Mouse (Mus musculus): ENCODE results near the gene Prlhr. TPM values are rescaled to one million over a fixed set of nuclear protein-coding genes. Genes with fewer than 3 reads are reported as not detected.
A peak's percentile ranks its signal among the peaks of the same experiment; 100 is the strongest.

Gene Prlhr
- 1.1 TPM in 1 of 2 replicates, not detected in the other for polyA plus RNA-seq (2012; ENCODE audit: insufficient read depth, low replicate concordance)

- H3K36me3 ChIP-seq (replicated peaks; ENCODE audit: low read length) = no peaks in the 10 kb centered on the region
- peaks cover 7% of the 10 kb centered on the region; the same call in 1 of the 2 replicates for H3K9me3 ChIP-seq
- TF ChIP-seq FLI1 (IDR thresholded peaks at IDR 0.05; ENCODE audit: low read length) = no peak
- no peak for TF ChIP-seq GATA1 (IDR thresholded peaks at IDR 0.05; ENCODE audit: borderline replicate concordance, low read length)
- H3K27me3 ChIP-seq (replicated peaks) = peaks cover 32% of the 10 kb centered on the region
- peak within 1 kb of the TSS; percentile 87 for H3K4me3 ChIP-seq (replicated peaks)
- H3K4me1 ChIP-seq = peaks cover 11% of the 10 kb centered on the region
Observed at GRCm38 (mm10) chr19:60468254-60468762, at the start of gene Prlhr. Gene Prlhr (minus strand): TSS chr19:60468304.

DNA sequence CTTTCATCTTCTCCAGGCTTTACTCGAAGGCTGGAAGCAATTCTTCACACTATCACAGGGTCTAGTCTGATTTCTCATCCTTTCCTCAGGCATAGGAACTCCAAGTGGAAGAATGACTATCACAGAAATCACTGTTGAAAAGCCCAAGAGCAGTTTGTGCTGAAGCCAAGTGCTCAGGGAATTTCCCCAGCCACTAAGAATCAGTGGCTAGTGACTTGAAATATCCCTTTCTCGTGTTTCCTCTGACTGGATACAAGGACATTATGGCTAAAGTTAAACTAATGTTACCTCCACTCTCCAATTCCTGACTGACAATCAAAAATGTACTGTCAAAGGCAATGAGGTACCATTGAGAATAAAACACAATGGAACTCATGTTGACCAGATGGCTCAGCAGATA, 47.0 kb upstream of the Prlhr start:
- Histone ChIP-seq H3K4me3 (replicated peaks) (no peak overlapping the region), H3K4me1 (no peaks in the 10 kb centered on the region), H3K36me3 (replicated peaks; ENCODE audit: low read length) (no peaks in the 10 kb centered on the region), H3K9me3 (no peaks in the 10 kb centered on the region), H3K27me3 (replicated peaks) (peaks cover 2% of the 10 kb centered on the region)
- TF ChIP-seq FLI1 (IDR thresholded peaks at IDR 0.05; ENCODE audit: low read length) (no peak), GATA1 (IDR thresholded peaks at IDR 0.05; ENCODE audit: borderline replicate concordance, low read length) (no peak)

- Histone ChIP-seq H3K4me1 (no peaks in the 10 kb centered on the region), H3K4me3 (replicated peaks) (no peak overlapping the region), H3K27me3 (replicated peaks) (peaks cover 2% of the 10 kb centered on the region), H3K9me3 (no peaks in the 10 kb centered on the region), H3K36me3 (replicated peaks; ENCODE audit: low read length) (no peaks in the 10 kb centered on the region)
- TF ChIP-seq FLI1 (IDR thresholded peaks at IDR 0.05; ENCODE audit: low read length) (no peak), GATA1 (IDR thresholded peaks at IDR 0.05; ENCODE audit: borderline replicate concordance, low read length) (no peak)
Observed at GRCm38 (mm10) chr19:60513431-60513830, 45.3 kb upstream of the Prlhr start.

DNA sequence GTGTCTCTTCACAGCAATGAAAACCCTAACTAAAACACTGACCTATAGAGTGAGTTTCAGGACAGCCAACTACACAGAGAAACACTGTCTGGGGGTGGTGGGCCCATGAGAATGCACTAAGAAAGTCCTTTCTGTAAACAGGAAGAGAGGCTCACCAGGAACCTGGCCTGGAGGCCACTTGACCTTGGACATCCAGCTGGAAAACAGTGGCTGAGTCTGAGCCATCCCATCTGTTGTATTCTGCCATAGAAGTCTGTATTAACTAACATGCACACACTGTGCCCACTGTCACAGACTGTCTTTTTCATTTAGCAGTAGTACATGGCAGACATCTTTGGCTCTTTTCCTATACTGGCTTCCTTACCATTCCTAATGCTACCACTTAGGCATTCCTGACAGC, 32.1 kb upstream of the Prlhr start:
- no peaks in the 10 kb centered on the region for H3K27me3 ChIP-seq (replicated peaks)

GRCm38 (mm10) chr19:60497171-60497570, 29.1 kb upstream of the Prlhr start:
- H3K4me3 ChIP-seq (replicated peaks) = no peak overlapping the region
- no peaks in the 10 kb centered on the region for H3K9me3 ChIP-seq
- TF ChIP-seq GATA1 (IDR thresholded peaks at IDR 0.05; ENCODE audit: borderline replicate concordance, low read length) = no peak
- no peak for TF ChIP-seq FLI1 (IDR thresholded peaks at IDR 0.05; ENCODE audit: low read length)
- H3K27me3 ChIP-seq (replicated peaks) = no peaks in the 10 kb centered on the region
- no peaks in the 10 kb centered on the region for H3K36me3 ChIP-seq (replicated peaks; ENCODE audit: low read length)
- no peaks in the 10 kb centered on the region for H3K4me1 ChIP-seq

More for the DNA sequence above, 32.1 kb upstream of the Prlhr start:
- TF ChIP-seq FLI1 (IDR thresholded peaks at IDR 0.05; ENCODE audit: low read length) (no peak), GATA1 (IDR thresholded peaks at IDR 0.05; ENCODE audit: borderline replicate concordance, low read length) (no peak)
- H3K4me3 ChIP-seq (replicated peaks) = no peak overlapping the region
- no peaks in the 10 kb centered on the region for H3K9me3 ChIP-seq
- H3K36me3 ChIP-seq (replicated peaks; ENCODE audit: low read length) = no peaks in the 10 kb centered on the region
- no peaks in the 10 kb centered on the region for H3K4me1 ChIP-seq

GRCm38 (mm10) chr19:60495772-60496171, 27.7 kb upstream of the Prlhr start:
- H3K9me3 ChIP-seq = no peaks in the 10 kb centered on the region
- no peak for TF ChIP-seq GATA1 (IDR thresholded peaks at IDR 0.05; ENCODE audit: borderline replicate concordance, low read length)
- TF ChIP-seq FLI1 (IDR thresholded peaks at IDR 0.05; ENCODE audit: low read length) = no peak
- no peaks in the 10 kb centered on the region for H3K4me1 ChIP-seq
- H3K4me3 ChIP-seq (replicated peaks) = no peak overlapping the region
- no peaks in the 10 kb centered on the region for H3K27me3 ChIP-seq (replicated peaks)
- H3K36me3 ChIP-seq (replicated peaks; ENCODE audit: low read length) = no peaks in the 10 kb centered on the region

GRCm38 (mm10) chr19:60489566-60489965, 21.5 kb upstream of the Prlhr start:
- Histone ChIP-seq H3K36me3 (replicated peaks; ENCODE audit: low read length) (no peaks in the 10 kb centered on the region), H3K9me3 (no peaks in the 10 kb centered on the region), H3K27me3 (replicated peaks) (no peaks in the 10 kb centered on the region), H3K4me3 (replicated peaks) (no peak overlapping the region), H3K4me1 (no peaks in the 10 kb centered on the region)
- TF ChIP-seq GATA1 (IDR thresholded peaks at IDR 0.05; ENCODE audit: borderline replicate concordance, low read length) (no peak), FLI1 (IDR thresholded peaks at IDR 0.05; ENCODE audit: low read length) (no peak)

DNA sequence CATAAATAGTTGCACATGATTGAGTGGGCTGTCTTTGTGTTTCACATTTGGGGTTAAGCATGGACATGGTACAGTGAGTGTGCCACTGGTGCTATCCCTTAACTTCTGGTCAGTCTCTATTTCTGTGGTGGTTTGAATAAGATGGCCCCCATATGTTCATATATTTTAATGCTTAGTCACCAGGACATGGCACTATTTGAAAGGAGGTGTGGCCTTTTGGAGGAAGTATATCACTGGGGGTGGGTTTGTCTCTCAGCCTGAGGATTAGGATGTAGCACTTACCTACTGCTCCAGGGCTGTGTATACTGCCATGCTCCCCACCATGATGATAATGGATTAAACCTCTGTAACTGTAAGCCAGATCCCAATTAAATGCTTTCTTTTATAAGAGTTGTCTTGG, 17.2 kb upstream of the Prlhr start:
- no peaks in the 10 kb centered on the region for H3K27me3 ChIP-seq (replicated peaks)
- no peaks in the 10 kb centered on the region for H3K36me3 ChIP-seq (replicated peaks; ENCODE audit: low read length)
- H3K9me3 ChIP-seq = no peaks in the 10 kb centered on the region
- TF ChIP-seq GATA1 (IDR thresholded peaks at IDR 0.05; ENCODE audit: borderline replicate concordance, low read length) (no peak), FLI1 (IDR thresholded peaks at IDR 0.05; ENCODE audit: low read length) (no peak)
- H3K4me3 ChIP-seq (replicated peaks) = no peak overlapping the region
- no peaks in the 10 kb centered on the region for H3K4me1 ChIP-seq

- no peaks in the 10 kb centered on the region for H3K9me3 ChIP-seq
- no peak for TF ChIP-seq FLI1 (IDR thresholded peaks at IDR 0.05; ENCODE audit: low read length)
- TF ChIP-seq GATA1 (IDR thresholded peaks at IDR 0.05; ENCODE audit: borderline replicate concordance, low read length) = no peak
- no peaks in the 10 kb centered on the region for H3K27me3 ChIP-seq (replicated peaks)
- H3K36me3 ChIP-seq (replicated peaks; ENCODE audit: low read length) = no peaks in the 10 kb centered on the region
- no peaks in the 10 kb centered on the region for H3K4me1 ChIP-seq
- no peak overlapping the region for H3K4me3 ChIP-seq (replicated peaks)
Observed at GRCm38 (mm10) chr19:60478859-60479258, 10.8 kb upstream of the Prlhr start.

DNA sequence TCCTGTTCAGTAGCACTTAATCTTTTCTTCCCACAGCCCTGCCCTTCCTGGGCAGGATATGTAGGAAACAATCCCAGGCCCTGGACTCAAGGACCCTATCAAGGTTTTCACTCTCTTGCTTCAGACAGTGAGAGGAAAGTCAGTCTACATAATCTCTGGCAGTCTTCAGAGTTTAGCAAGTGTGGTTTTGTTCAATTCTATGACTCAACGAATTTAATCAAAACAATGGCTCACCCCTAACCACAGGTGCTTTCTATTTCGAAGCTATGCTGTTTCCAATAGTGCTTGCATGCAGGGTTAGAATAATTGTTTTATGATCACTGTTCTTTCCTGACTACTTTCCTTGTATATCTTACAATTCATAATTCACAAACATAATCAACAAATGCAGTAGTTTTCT, 9.7 kb upstream of the Prlhr start:
- Histone ChIP-seq H3K4me3 (replicated peaks) (no peak overlapping the region), H3K27me3 (replicated peaks) (no peaks in the 10 kb centered on the region), H3K4me1 (no peaks in the 10 kb centered on the region), H3K9me3 (no peaks in the 10 kb centered on the region), H3K36me3 (replicated peaks; ENCODE audit: low read length) (no peaks in the 10 kb centered on the region)
- TF ChIP-seq GATA1 (IDR thresholded peaks at IDR 0.05; ENCODE audit: borderline replicate concordance, low read length) = no peak
- no peak for TF ChIP-seq FLI1 (IDR thresholded peaks at IDR 0.05; ENCODE audit: low read length)

DNA sequence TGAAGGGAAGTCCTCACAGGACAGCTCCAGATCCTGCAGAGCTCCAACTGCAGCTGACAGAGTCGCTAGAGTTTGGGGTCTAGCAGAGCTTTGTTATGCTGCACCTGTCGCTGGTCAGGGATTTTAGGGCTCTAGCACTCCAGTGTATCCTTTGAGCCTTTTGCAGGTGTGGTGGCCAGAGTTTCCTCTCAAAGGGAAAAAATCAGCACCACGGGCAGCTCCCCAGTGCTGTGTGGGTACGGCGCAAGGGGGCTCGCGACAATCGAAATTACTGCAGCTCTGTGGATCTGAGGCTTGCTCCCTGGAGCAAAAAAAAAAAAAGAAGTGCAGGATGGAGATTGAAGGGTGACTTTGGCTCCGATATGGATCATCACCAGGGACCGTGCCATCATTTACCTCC, 742 bp upstream of the Prlhr start:
- Histone ChIP-seq H3K36me3 (replicated peaks; ENCODE audit: low read length) (no peaks in the 10 kb centered on the region), H3K9me3 (peaks cover 7% of the 10 kb centered on the region; the same call in 1 of the 2 replicates), H3K27me3 (replicated peaks) (peaks cover 32% of the 10 kb centered on the region), H3K4me3 (replicated peaks) (no peak overlapping the region), H3K4me1 (peaks cover 11% of the 10 kb centered on the region)
- TF ChIP-seq FLI1 (IDR thresholded peaks at IDR 0.05; ENCODE audit: low read length) (no peak), GATA1 (IDR thresholded peaks at IDR 0.05; ENCODE audit: borderline replicate concordance, low read length) (no peak)
